Mouse (Mus musculus): ENCODE measurements around the gene Asb2. TPM values are rescaled to one million over a fixed set of nuclear protein-coding genes. Genes with fewer than 3 reads are reported as not detected.
A peak's percentile ranks its signal among the peaks of the same experiment; 100 is the strongest.

The Asb2 gene
- total RNA-seq, 2 experiments from 2014 or later = 344 to 526 TPM

- no peak for DNase-seq
- intact Hi-C loops (cut with DNase I) = loop anchor here (1.0 kb wide), 1 partner anchor 21 kb away; no protein-coding TSS in a partner anchor
These were observed 29.2 kb downstream of the Asb2 start for GRCm38 (mm10) chr12:103326569-103326968.

DNA sequence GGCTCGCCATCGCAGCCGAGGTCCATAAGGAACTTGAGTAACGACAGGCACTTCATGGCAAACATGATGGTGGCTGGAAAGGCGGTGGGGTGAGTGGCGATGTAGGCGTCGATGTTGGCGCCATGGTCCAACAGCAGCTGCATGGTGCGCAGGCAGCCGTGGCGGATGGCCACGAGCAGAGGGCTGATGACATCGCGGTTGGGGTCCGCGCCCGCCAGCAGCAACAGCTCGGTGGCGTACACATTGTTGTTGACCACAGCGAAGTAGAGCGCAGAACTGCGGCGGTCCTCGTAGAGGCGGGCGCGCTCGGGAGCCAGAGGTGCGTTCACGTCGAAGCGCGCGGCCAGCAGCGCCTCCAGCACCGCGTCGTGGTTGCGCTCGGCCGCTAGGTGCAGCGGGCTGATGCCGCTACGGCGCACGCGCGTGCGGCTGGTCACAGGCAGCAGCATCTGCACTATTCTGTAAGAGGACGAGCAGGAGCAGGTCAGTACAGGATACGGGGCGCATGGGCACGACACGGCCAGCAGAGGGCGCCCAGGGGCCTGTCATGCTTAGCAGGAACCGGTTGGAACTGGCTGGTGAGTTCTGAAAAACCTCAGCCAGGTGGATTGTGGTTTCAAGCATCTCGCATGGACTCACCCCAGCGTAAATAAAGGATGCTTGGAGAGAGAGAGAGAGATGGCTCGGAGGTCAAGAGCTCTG, 30.5 kb downstream of the Asb2 start:
- intact Hi-C loops (cut with DNase I) = loop anchor here (2.0 kb wide), 1 partner anchor 43 kb away; no protein-coding TSS in a partner anchor
- peak; percentile 74 to 77 for DNase-seq

DNA sequence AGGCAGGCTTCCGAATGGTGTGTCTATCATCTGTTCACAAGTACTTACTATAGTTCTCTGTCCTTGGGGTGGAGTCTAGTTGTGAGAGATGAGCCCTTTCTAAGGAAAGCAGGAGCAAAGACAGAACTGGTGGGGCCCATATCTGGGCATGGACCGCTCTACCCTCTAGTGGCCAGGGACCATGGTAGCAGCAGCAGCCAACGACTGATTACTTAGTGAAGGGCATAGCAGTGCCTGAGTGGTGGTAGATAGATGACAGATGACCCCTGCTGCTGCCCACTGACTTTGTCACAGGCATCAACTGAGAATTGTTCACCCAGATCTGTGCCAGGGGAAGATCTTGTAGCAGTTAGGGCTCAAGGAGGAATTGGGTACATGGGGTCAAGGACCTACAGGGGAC, 33.0 kb downstream of the Asb2 start:
- DNase-seq = no peak
- intact Hi-C loops (cut with DNase I) = no loop called here

DNA sequence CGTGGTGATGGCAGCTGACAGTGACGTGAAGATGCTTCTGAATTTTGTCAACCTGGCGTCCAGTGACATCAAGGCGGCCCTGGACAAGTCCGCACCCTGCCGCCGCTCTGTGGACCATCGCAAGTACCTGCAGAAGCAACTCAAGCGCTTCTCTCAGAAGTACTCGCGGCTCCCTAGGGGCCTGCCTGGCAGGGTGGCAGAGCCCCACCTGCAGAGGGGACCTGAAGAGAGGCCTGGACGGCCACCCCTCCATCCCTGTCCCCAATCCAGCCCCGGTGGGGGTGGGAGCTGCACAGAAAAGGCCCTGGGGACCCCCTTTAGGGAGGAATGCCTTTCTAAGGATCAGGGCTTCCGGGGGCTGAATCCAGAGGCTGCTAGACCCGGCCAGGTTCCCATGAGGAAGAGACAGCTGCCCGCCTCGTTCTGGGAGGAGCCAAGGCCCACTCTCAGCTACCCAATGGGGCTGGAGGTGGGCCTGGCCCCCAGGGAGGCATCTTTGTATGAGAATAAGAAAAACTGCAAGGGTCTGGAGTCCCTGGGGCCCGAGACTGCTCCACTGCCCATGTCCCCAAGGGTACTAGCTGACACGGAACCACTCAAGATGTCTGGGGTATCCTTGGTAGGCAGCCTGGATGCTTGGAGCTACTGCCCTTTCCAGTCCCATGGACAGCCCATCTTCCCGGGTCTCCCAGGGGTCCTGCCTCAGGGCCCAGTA, 39.8 kb downstream of the Asb2 start:
- peak in 1 of 2 experiments; percentile 15 for DNase-seq
- intact Hi-C loops (cut with DNase I) = no loop called here

DNA sequence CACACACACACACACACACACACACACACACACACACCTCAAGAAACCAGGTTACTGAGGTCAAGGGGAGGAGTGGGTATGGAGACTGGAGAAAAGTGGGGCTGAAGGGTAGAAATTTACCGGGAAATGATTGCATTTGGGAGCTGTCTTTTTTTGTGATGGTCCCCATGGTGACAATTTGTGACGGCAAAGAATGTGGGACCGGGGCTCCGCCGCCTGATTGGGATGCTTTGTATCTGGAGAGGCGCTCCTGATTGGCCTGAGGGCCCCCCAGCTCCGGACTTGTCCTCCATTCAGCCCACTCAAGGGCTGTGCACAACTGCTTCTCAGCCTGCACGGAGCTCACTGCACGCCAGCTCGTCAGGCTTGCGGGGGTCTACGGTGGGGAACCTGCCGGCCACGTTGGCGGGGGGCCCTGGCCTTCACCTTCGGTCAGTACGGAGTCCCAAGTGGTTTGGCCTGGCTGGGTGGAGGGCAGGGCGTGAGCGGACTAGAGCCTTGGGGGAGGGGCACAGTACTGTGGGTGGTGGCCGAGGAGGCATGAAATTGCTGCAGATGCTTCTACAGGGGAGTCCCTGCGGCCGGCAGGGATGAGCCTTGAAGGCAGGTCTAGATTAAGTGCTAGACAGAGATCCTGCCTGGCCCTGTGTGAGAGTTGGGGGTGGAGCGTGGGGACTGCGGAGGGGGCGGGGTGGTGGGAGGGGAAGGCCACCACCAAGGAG, 41.0 kb downstream of the Asb2 start:
- no peak for DNase-seq
- intact Hi-C loops (cut with DNase I) = no loop called here

GRCm38 (mm10) chr12:103313871-103314639, 41.7 kb downstream of the Asb2 start:
- no peak for DNase-seq
- intact Hi-C loops (cut with DNase I) = no loop called here

DNA sequence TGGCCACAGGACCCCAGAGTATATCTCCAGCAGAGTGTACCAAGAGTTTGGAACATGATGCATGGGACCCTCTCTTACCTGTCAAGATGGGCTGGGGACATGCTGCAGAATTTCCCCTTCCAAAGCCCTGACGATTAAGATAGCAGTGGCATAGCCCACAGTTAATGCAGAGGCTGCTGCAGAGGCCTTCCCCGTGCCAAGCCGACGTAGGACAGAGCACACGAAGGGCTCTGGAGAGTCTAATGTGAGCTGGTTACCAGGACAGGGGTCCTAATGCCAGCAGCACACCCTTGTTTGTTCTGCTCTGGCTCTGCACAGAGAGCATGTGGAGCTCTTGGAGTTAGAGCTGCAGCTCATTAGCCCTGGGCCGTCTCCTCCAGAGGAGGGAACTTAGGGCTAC, 42.5 kb downstream of the Asb2 start:
- intact Hi-C loops (cut with DNase I) = no loop called here
- no peak for DNase-seq

- DNase-seq = no peak
- intact Hi-C loops (cut with DNase I) = no loop called here
These were observed 43.9 kb downstream of the Asb2 start for GRCm38 (mm10) chr12:103311921-103312320.

DNA sequence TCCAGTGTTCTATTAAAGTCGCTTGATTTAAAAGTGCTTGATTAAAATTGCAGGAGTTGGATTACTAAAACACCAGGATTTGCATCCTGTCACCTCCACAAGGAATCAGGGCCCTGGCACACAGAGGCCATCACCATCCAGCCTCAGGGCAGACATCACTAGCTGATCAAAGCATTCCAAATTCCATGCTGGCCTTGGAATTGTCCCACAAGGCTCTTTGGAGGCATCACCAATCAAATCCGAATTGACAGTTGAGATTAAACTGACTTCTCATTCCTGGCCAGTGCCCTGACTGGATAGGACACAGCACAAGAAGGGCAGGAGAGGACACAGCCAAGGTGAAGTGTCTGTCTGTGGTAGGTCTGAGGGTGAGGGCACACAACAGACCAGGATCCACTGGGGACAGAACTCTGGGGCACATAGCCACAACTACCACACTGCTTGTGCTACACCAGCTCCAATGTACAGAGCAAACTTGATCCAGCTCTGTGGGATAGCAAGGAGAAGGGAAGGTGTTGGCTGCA, 45.0 kb downstream of the Asb2 start, which contains the start of gene Fam181a:
Gene Fam181a, plus strand, starts transcription at position 232 of the 524 bp plus-strand sequence.
- intact Hi-C loops (cut with DNase I) = no loop called here
- DNase-seq = no peak

DNA sequence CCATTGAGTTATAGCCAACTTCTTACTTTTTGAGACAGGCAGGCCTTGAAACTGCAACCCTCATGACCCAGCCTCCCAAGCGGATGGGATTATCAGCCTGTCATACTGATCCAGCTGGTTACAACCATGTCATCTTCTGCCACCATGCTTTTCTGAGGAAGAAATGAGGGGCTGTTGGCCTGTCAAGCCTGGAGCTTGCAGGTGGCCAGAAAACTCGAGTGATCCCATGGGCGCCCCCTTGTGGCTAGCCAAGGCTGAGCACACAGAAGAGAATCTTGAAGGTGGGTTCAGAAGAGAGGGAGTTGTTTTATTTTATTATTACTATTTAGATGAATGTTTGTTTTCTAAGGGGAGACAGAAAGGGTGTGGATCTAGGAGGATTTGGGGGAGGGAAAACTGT, 49.1 kb downstream of the Asb2 start:
- intact Hi-C loops (cut with DNase I) = loop anchor here (1.0 kb wide), 1 partner anchor 163 kb away; no protein-coding TSS in a partner anchor
- DNase-seq = peak in 1 of 2 experiments; percentile 38

DNA sequence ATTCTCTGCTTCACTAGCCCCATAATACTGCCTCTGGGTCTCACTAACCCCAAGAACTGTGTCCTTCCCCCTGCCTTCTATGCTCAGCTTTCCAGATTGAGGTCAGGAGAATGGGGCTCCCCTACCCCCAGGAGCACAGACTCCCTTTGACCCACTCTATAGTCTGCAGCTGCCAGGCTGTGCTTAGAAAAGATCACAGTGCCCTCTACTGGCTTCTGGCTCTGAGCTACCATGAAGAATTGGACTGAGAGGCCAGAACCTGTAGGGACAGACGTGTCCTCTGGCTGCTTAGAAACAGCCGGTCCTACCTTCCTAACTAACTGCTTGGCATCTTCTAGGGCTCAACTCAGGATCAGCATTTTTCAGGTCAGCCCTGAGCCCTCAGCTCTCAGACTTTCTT, 49.6 kb downstream of the Asb2 start:
- intact Hi-C loops (cut with DNase I) = loop anchor here (1.0 kb wide), 1 partner anchor 163 kb away; no protein-coding TSS in a partner anchor
- no peak for DNase-seq

DNA sequence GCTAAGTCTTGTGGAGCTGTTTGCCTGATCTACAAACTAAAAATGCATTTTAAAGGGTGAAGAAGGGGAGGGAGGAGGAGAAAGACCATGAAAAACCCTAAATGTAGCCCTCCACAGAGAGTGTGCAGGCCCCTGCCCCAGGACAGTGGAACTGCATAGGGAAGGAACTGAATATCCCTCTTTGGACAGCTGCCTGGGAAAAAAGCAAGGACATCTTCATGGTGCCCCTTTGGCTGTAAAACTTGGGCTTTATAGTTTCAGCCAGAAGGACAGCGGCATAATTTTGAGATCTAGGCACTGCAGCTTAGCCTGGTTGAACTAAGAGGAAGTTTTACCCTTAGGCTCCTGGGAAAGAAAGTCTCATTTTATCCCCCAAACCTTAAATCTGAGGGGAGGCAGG, 52.8 kb downstream of the Asb2 start:
- DNase-seq = no peak
- intact Hi-C loops (cut with DNase I) = loop anchor here (5.0 kb wide), 1 partner anchor 61 kb away; the partner anchor contains the start of gene Prima1

- intact Hi-C loops (cut with DNase I) = loop anchor here (2.0 to 5.0 kb wide), 2 partner anchors 39 to 59 kb away; partner anchors contain the start of gene Prima1
- peak; percentile 42 to 44 for DNase-seq
These were observed 54.2 kb downstream of the Asb2 start for GRCm38 (mm10) chr12:103301645-103302044.

- no peak for DNase-seq
- intact Hi-C loops (cut with DNase I) = loop anchor here (2.0 to 5.0 kb wide), 2 partner anchors 38 to 58 kb away; partner anchors contain the start of gene Prima1
These were observed 55.3 kb downstream of the Asb2 start for GRCm38 (mm10) chr12:103300493-103300892.

- intact Hi-C loops (cut with DNase I) = no loop called here
- no peak for DNase-seq
These were observed 59.5 kb downstream of the Asb2 start for GRCm38 (mm10) chr12:103296292-103296691.

- no peak for DNase-seq
- intact Hi-C loops (cut with DNase I) = no loop called here
These were observed 63.4 kb downstream of the Asb2 start for GRCm38 (mm10) chr12:103292366-103292765.

DNA sequence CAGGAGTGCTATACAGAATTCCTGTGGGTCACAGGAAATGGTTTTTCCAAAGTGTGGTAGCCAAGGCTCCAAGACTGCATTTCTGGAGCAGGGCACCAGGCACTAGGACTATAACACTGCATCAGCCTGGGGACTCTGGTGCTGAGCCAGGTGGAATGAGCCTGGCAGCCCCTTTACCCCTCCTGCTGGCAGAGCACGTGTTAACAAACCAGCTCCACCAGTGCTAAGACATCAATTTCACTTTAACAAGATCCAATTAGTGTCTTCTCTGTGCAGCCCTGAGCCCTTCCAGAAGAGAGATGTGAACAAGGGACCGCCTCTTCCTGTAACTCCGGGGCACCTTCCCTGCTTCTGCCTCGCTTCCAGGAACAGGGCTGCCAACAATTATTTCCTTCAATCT, 68.5 kb downstream of the Asb2 start:
- intact Hi-C loops (cut with DNase I) = no loop called here
- no peak for DNase-seq

DNA sequence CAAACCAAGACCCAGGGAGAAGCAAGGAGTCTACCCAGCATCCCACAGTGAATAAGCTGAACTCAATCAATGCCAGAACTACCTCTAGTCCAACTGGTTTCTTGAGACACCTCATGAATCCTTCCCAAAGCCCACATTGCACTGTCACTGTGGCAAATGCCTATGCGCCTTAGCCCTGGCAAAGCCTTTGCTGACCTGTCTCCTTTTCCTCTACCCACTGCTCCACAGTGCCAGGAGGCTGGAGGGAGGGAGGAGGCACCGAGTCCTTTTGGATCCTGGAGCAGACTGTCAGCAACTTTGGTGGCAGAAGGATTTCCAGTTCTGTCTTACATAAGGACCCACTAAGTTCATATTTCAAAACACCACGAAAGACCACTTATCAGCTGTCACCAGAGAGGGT, 72.4 kb downstream of the Asb2 start:
- peak in 1 of 2 experiments; percentile 54 for DNase-seq
- intact Hi-C loops (cut with DNase I) = no loop called here

DNA sequence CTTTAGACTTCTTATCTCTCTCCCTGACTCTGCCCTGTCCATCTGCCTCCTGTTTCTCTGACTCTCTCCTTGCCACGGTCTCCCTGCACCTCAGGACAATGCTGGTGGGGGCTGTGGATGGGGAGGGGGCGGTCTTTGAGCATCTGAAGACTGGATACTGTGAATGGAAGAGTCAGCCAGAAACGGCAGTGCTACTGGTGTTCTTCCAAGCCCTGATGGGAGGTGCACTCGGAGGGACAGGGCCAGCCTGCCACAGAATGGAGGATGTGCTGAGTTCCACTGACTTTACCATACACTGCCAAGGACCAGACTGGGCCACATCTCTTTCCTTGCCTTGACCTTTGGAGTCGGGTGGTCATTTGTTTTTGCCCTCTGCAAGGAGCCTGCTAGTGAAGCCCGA, 72.9 kb downstream of the Asb2 start:
- no peak for DNase-seq
- intact Hi-C loops (cut with DNase I) = no loop called here

- intact Hi-C loops (cut with DNase I) = no loop called here
- peak; percentile 22 to 48 for DNase-seq
These were observed 73.9 kb downstream of the Asb2 start for GRCm38 (mm10) chr12:103281912-103282311.

Data from gastrocnemius, postnatal 36 days (tissue).